Mouse (Mus musculus): ENCODE results near the gene Atp2b2. TPM values are rescaled to one million over a fixed set of nuclear protein-coding genes. Genes with fewer than 3 reads are reported as not detected.

Atp2b2 gene
- polyA plus RNA-seq, 1 experiment from 2014 or later: 0.35 TPM

GRCm38 (mm10) chr6:113799349-113799748 is 243.1 kb downstream of the Atp2b2 start:
- ATAC-seq: no peak
- Histone ChIP-seq H3K4me3 (no peak overlapping the region), H3K4me1 (no peaks in the 10 kb centered on the region), H3K9me3 (replicated peaks) (no peaks in the 10 kb centered on the region), H3K4me2 (no peak overlapping the region), H3K36me3 (no peaks in the 10 kb centered on the region), H3K27ac (no peak overlapping the region), H3K9ac (no peak overlapping the region), H3K27me3 (replicated peaks) (0 out of 2 replicates have a peak, but pooled peaks cover 7% of the 10 kb centered on the region)
- WGBS (ENCODE audit: insufficient replicate concordance): 75% methylated on average over 9 of the region's 9 CpGs

GRCm38 (mm10) chr6:113798921-113799320 is 243.5 kb downstream of the Atp2b2 start:
- Histone ChIP-seq H3K36me3 (no peaks in the 10 kb centered on the region), H3K27me3 (replicated peaks) (0 out of 2 replicates have a peak, but pooled peaks cover 7% of the 10 kb centered on the region), H3K4me1 (no peaks in the 10 kb centered on the region), H3K4me2 (no peak overlapping the region), H3K9me3 (replicated peaks) (no peaks in the 10 kb centered on the region), H3K9ac (no peak overlapping the region), H3K4me3 (no peak overlapping the region), H3K27ac (no peak overlapping the region)
- 47% methylated on average over 2 of the region's 2 CpGs for WGBS (ENCODE audit: insufficient replicate concordance)
- no peak for ATAC-seq

- no peak overlapping the region for H3K27ac ChIP-seq
- WGBS (ENCODE audit: insufficient replicate concordance): 30% methylated on average over 4 of the region's 4 CpGs
- no peak overlapping the region for H3K9ac ChIP-seq
- no peaks in the 10 kb centered on the region for H3K9me3 ChIP-seq (replicated peaks)
- H3K36me3 ChIP-seq: no peaks in the 10 kb centered on the region
- H3K4me2 ChIP-seq: no peak overlapping the region
- H3K4me1 ChIP-seq: no peaks in the 10 kb centered on the region
- H3K27me3 ChIP-seq (replicated peaks): 0 out of 2 replicates have a peak, but pooled peaks cover 7% of the 10 kb centered on the region
- no peak overlapping the region for H3K4me3 ChIP-seq
- ATAC-seq: no peak
Measured at GRCm38 (mm10) chr6:113795241-113795702, 247.1 kb downstream of the Atp2b2 start.

- H3K4me3 ChIP-seq: no peak overlapping the region
- no peaks in the 10 kb centered on the region for H3K9me3 ChIP-seq (replicated peaks)
- no peak overlapping the region for H3K4me2 ChIP-seq
- H3K27me3 ChIP-seq (replicated peaks): 0 out of 2 replicates have a peak, but pooled peaks cover 7% of the 10 kb centered on the region
- ATAC-seq: no peak
- H3K36me3 ChIP-seq: no peaks in the 10 kb centered on the region
- no peak overlapping the region for H3K27ac ChIP-seq
- 56% methylated on average over 5 of the region's 5 CpGs for WGBS (ENCODE audit: insufficient replicate concordance)
- no peak overlapping the region for H3K9ac ChIP-seq
- no peaks in the 10 kb centered on the region for H3K4me1 ChIP-seq
Measured at GRCm38 (mm10) chr6:113792368-113792767, 250.0 kb downstream of the Atp2b2 start.

GRCm38 (mm10) chr6:113791012-113791411 is 251.4 kb downstream of the Atp2b2 start:
- ATAC-seq: no peak
- no peaks in the 10 kb centered on the region for H3K36me3 ChIP-seq
- 61% methylated on average over 8 of the region's 8 CpGs for WGBS (ENCODE audit: insufficient replicate concordance)

GRCm38 (mm10) chr6:113787459-113787968 is 254.9 kb downstream of the Atp2b2 start:
- no peak overlapping the region for H3K9ac ChIP-seq
- H3K27me3 ChIP-seq (replicated peaks): no peaks in the 10 kb centered on the region; the same call in 1 of the 2 replicates
- 59% methylated on average over 6 of the region's 6 CpGs for WGBS (ENCODE audit: insufficient replicate concordance)
- H3K9me3 ChIP-seq (replicated peaks): no peaks in the 10 kb centered on the region
- no peak for ATAC-seq
- H3K4me3 ChIP-seq: no peak overlapping the region
- no peaks in the 10 kb centered on the region for H3K36me3 ChIP-seq
- H3K4me1 ChIP-seq: no peaks in the 10 kb centered on the region
- no peak overlapping the region for H3K27ac ChIP-seq
- no peak overlapping the region for H3K4me2 ChIP-seq

More at GRCm38 (mm10) chr6:113791012-113791411, 251.4 kb downstream of the Atp2b2 start:
- H3K4me2 ChIP-seq: no peak overlapping the region
- 0 out of 2 replicates have a peak, but pooled peaks cover 3% of the 10 kb centered on the region for H3K27me3 ChIP-seq (replicated peaks)
- H3K4me1 ChIP-seq: no peaks in the 10 kb centered on the region
- H3K4me3 ChIP-seq: no peak overlapping the region
- H3K9ac ChIP-seq: no peak overlapping the region
- no peak overlapping the region for H3K27ac ChIP-seq
- H3K9me3 ChIP-seq (replicated peaks): no peaks in the 10 kb centered on the region

GRCm38 (mm10) chr6:113785658-113786057 is 256.8 kb downstream of the Atp2b2 start:
- WGBS (ENCODE audit: insufficient replicate concordance): 54% methylated on average over 7 of the region's 7 CpGs
- Histone ChIP-seq H3K4me1 (no peaks in the 10 kb centered on the region), H3K9ac (no peak overlapping the region), H3K4me2 (no peak overlapping the region), H3K4me3 (no peak overlapping the region), H3K36me3 (no peaks in the 10 kb centered on the region), H3K9me3 (replicated peaks) (no peaks in the 10 kb centered on the region), H3K27me3 (replicated peaks) (no peaks in the 10 kb centered on the region; the same call in 1 of the 2 replicates), H3K27ac (no peak overlapping the region)
- ATAC-seq: no peak

- Histone ChIP-seq H3K4me1 (no peaks in the 10 kb centered on the region), H3K9ac (no peak overlapping the region), H3K4me3 (no peak overlapping the region), H3K36me3 (no peaks in the 10 kb centered on the region), H3K27me3 (replicated peaks) (no peaks in the 10 kb centered on the region; the same call in 1 of the 2 replicates), H3K4me2 (no peak overlapping the region), H3K9me3 (replicated peaks) (no peaks in the 10 kb centered on the region), H3K27ac (no peak overlapping the region)
- 59% methylated on average over 7 of the region's 7 CpGs for WGBS (ENCODE audit: insufficient replicate concordance)
- no peak for ATAC-seq
Measured at GRCm38 (mm10) chr6:113778229-113778753, 264.1 kb downstream of the Atp2b2 start.

GRCm38 (mm10) chr6:113768804-113769203 is 273.6 kb downstream of the Atp2b2 start:
- Histone ChIP-seq H3K9me3 (replicated peaks) (no peaks in the 10 kb centered on the region), H3K9ac (no peak overlapping the region), H3K36me3 (no peaks in the 10 kb centered on the region), H3K27ac (no peak overlapping the region), H3K27me3 (replicated peaks) (no peaks in the 10 kb centered on the region; the same call in 1 of the 2 replicates), H3K4me3 (no peak overlapping the region), H3K4me1 (no peaks in the 10 kb centered on the region), H3K4me2 (no peak overlapping the region)
- WGBS (ENCODE audit: insufficient replicate concordance): 50% methylated on average over 11 of the region's 11 CpGs
- no peak for ATAC-seq

GRCm38 (mm10) chr6:113761644-113762043 is 280.8 kb downstream of the Atp2b2 start:
- ATAC-seq: no peak
- H3K9ac ChIP-seq: no peak overlapping the region
- H3K4me2 ChIP-seq: no peak overlapping the region
- no peaks in the 10 kb centered on the region for H3K9me3 ChIP-seq (replicated peaks)
- no peaks in the 10 kb centered on the region for H3K36me3 ChIP-seq
- WGBS (ENCODE audit: insufficient replicate concordance): 20% methylated on average over 7 of the region's 7 CpGs
- peaks cover 11% of the 10 kb centered on the region; the same call in 1 of the 2 replicates for H3K27me3 ChIP-seq (replicated peaks)
- no peak overlapping the region for H3K4me3 ChIP-seq
- no peak overlapping the region for H3K27ac ChIP-seq
- H3K4me1 ChIP-seq: no peaks in the 10 kb centered on the region

GRCm38 (mm10) chr6:113749119-113749685 is 293.2 kb downstream of the Atp2b2 start:
- Histone ChIP-seq H3K9ac (no peak overlapping the region), H3K9me3 (replicated peaks) (no peaks in the 10 kb centered on the region), H3K4me2 (no peak overlapping the region), H3K4me3 (no peak overlapping the region), H3K36me3 (no peaks in the 10 kb centered on the region), H3K27me3 (replicated peaks) (peaks cover 62% of the 10 kb centered on the region), H3K27ac (no peak overlapping the region), H3K4me1 (peaks cover 8% of the 10 kb centered on the region; the same call in 1 of the 2 replicates)
- ATAC-seq: no peak
- 38% methylated on average over 17 of the region's 17 CpGs for WGBS (ENCODE audit: insufficient replicate concordance)

- Histone ChIP-seq H3K4me2 (peak overlapping the region; percentile 6; the same call in 1 of the 2 replicates), H3K4me1 (peaks cover 8% of the 10 kb centered on the region; the same call in 1 of the 2 replicates), H3K9ac (no peak overlapping the region), H3K27me3 (replicated peaks) (peaks cover 63% of the 10 kb centered on the region), H3K36me3 (no peaks in the 10 kb centered on the region), H3K27ac (no peak overlapping the region), H3K4me3 (no peak overlapping the region), H3K9me3 (replicated peaks) (no peaks in the 10 kb centered on the region)
- ATAC-seq: no peak
- 16% methylated on average over 26 of the region's 26 CpGs for WGBS (ENCODE audit: insufficient replicate concordance)
Measured at GRCm38 (mm10) chr6:113748351-113748750, 294.1 kb downstream of the Atp2b2 start.

All from liver, embryonic 12.5 days (tissue).